Comparison of ENCODE assay signal across 22 mouse cellular contexts in the genomic region with DNA sequence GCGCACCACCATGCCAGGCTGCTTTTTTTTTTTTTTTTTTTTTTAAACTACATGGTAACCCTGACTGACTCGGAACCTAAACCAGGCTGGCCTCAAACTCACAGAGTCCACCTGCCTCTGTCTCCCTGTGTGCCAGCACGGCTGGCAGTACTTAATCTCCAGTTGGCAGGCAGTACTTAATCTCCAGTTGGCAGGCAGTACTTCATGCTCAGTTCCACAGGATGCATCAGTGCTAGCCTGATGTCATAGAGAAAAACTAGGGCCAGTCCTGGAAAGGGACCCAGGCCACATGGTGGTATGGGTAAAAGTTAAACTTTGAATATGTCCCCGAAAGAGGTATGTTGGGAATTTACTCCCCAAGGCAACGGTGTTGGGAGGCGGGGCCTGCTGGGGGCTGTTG. TPM values are rescaled to one million over a fixed set of nuclear protein-coding genes. Genes with fewer than 3 reads are reported as not detected.
A peak's percentile ranks its signal among the peaks of the same experiment; 100 is the strongest.
DNase-seq lines count a peak whose midpoint lies in the region; ATAC-seq and TF ChIP-seq lines count a peak whose summit lies in the region.
"Had no signal": no experiment of that assay in that cellular context is flagged by ENCODE, and none has a peak within 500 bp of the region (broad histone marks: within the 10 kb centered on the region; RNA-seq: fewer than 3 reads in every experiment).

No protein-coding gene starts in this region.

- intact Hi-C loops in gastrocnemius, adult 2 months (cut with DNase I), result no loop called here

- peak; percentile 61 for DNase-seq in gastrocnemius, adult 2 months
- no peak for DNase-seq in gastrocnemius, postnatal 10 days
- no peak for DNase-seq in kidney, postnatal 0 days (ENCODE audit: low spot score)
- DNase-seq in kidney, postnatal 36 days, result no peak
- no peak for DNase-seq in Muller cell, postnatal 12 days (ENCODE audit: inconsistent ontology term)
- DNase-seq in retina, postnatal 1 day, result no peak
- DNase-seq: adrenal gland, postnatal 10 days; cerebellum, adult 9-10 months; heart, postnatal 4 days; kidney, adult 2 months; lung, adult 18-20 months; right cerebral cortex, postnatal 25 days; thymus, adult 18-20 months had no signal

- WGBS in kidney, postnatal 0 days, result 55% methylated on average over 6 of the region's 6 CpGs
- WGBS in embryonic facial prominence, embryonic 15.5 days, result 44% methylated on average over 6 of the region's 6 CpGs

- no peak for ATAC-seq in kidney, postnatal 0 days (replicated peaks; ENCODE audit: low FRiP score, low read depth)
- ATAC-seq in embryonic facial prominence, embryonic 15.5 days (ENCODE audit: insufficient number of reproducible peaks, low FRiP score, low TSS enrichment, low read depth), result no peak
- ATAC-seq in megakaryocyte-erythroid progenitor cell, adult 5-6 weeks (replicated peaks; ENCODE audit: low FRiP score, low TSS enrichment, poor library complexity, severe bottlenecking), result peak; percentile 74
- ATAC-seq: forebrain, embryonic 14.5 days; inflammation-experienced regulatory T-cells, adult 6 months had no signal

- TF ChIP-seq CTCF in gastrocnemius, adult 2 months (IDR thresholded peaks at IDR 0.05), result no peak
- no peak for TF ChIP-seq CTCF in kidney, postnatal 0 days (IDR thresholded peaks at IDR 0.05; ENCODE audit: low read depth)

- no peaks in the 10 kb centered on the region for H3K27me3 ChIP-seq in kidney, postnatal 0 days (ENCODE audit: insufficient read depth, low read length)
- H3K27me3 ChIP-seq in embryonic facial prominence, embryonic 15.5 days, result no peaks in the 10 kb centered on the region

- H3K4me1 ChIP-seq in kidney, postnatal 0 days (replicated peaks; ENCODE audit: insufficient read depth, low read length), result peaks cover 44% of the 10 kb centered on the region
- peaks cover 32% of the 10 kb centered on the region for H3K4me1 ChIP-seq in embryonic facial prominence, embryonic 15.5 days

- H3K27ac ChIP-seq in gastrocnemius, adult 2 months, result no peak overlapping the region
- peak overlapping the region; percentile 89; the same call in 1 of the 2 replicates for H3K27ac ChIP-seq in kidney, postnatal 0 days
- peak overlapping the region; percentile 68; the same call in 1 of the 2 replicates for H3K27ac ChIP-seq in embryonic facial prominence, embryonic 15.5 days (replicated peaks)
- H3K27ac ChIP-seq: hindbrain, embryonic 14.5 days; midbrain, embryonic 12.5 days; neural tube, embryonic 12.5 days had no signal

- no peaks in the 10 kb centered on the region for H3K9me3 ChIP-seq in kidney, postnatal 0 days (replicated peaks; ENCODE audit: low read length)
- H3K9me3 ChIP-seq in embryonic facial prominence, embryonic 15.5 days (replicated peaks), result no peaks in the 10 kb centered on the region
- H3K9me3 ChIP-seq: midbrain, embryonic 12.5 days; neural tube, embryonic 12.5 days had no signal

- no peak overlapping the region for H3K9ac ChIP-seq in kidney, postnatal 0 days (ENCODE audit: low read depth, low read length)
- H3K9ac ChIP-seq in embryonic facial prominence, embryonic 15.5 days, result no peak overlapping the region
- H3K9ac ChIP-seq: hindbrain, embryonic 14.5 days; midbrain, embryonic 12.5 days; neural tube, embryonic 12.5 days had no signal

- H3K36me3 ChIP-seq in kidney, postnatal 0 days (ENCODE audit: insufficient read depth, low read length), result no peaks in the 10 kb centered on the region
- no peaks in the 10 kb centered on the region for H3K36me3 ChIP-seq in embryonic facial prominence, embryonic 15.5 days
- H3K36me3 ChIP-seq: midbrain, embryonic 12.5 days; neural tube, embryonic 12.5 days had no signal

- no peak overlapping the region for H3K4me3 ChIP-seq in gastrocnemius, adult 2 months
- H3K4me3 ChIP-seq in kidney, postnatal 0 days (replicated peaks; ENCODE audit: low read depth, low read length), result no peak overlapping the region
- H3K4me3 ChIP-seq in embryonic facial prominence, embryonic 15.5 days (replicated peaks), result no peak overlapping the region
- H3K4me3 ChIP-seq: midbrain, embryonic 12.5 days; neural tube, embryonic 12.5 days had no signal

- no peak overlapping the region for H3K4me2 ChIP-seq in kidney, postnatal 0 days (ENCODE audit: low read length)
- no peak overlapping the region for H3K4me2 ChIP-seq in embryonic facial prominence, embryonic 15.5 days (replicated peaks)
- H3K4me2 ChIP-seq: hindbrain, embryonic 14.5 days; liver, embryonic 11.5 days; midbrain, embryonic 12.5 days; neural tube, embryonic 12.5 days had no signal

RNA-seq across cellular contexts. Expression of a gene that starts 3.5 kb away (rescaled TPM):
- total RNA-seq in gastrocnemius, adult 2 months (2021), result 10 to 100 TPM in 1 of 2 experiments, 1 to 10 TPM in 1; 8.2 to 14.3 TPM
- total RNA-seq in gastrocnemius, postnatal 10 days (2021), result 10 to 100 TPM; 16.6 to 20.9 TPM
- polyA plus RNA-seq in kidney, postnatal 0 days (2015; fragmentation: Nextera tagmentation; extraction: Ambion mirVana), result 13.2 and 14.2 TPM in 2 replicates
- 11.0 TPM in 2 replicates for polyA plus RNA-seq in embryonic facial prominence, embryonic 15.5 days (2015; fragmentation: Nextera tagmentation; extraction: Ambion mirVana)
- 0.77 TPM in 1 of 2 replicates, not detected in the other for total RNA-seq in megakaryocyte-erythroid progenitor cell, adult 5-6 weeks (2014; fragmentation: Nextera tagmentation)
- total RNA-seq in megakaryocyte-erythroid progenitor cell, adult 5-6 weeks (2017), result not detected in 2 replicates
- total RNA-seq: granulocyte monocyte progenitor cell, adult 5-6 weeks had no signal

RNA-seq across cellular contexts. Expression of a gene that starts 15.3 kb away (rescaled TPM):
- total RNA-seq in gastrocnemius, adult 2 months (2021), result 10 to 100 TPM; 87.8 to 88.4 TPM
- total RNA-seq in gastrocnemius, postnatal 10 days (2021), result 10 to 100 TPM; 86.8 to 90.9 TPM
- polyA plus RNA-seq in kidney, postnatal 0 days (2015; fragmentation: Nextera tagmentation; extraction: Ambion mirVana), result 108 and 109 TPM in 2 replicates
- polyA plus RNA-seq in embryonic facial prominence, embryonic 15.5 days (2015; fragmentation: Nextera tagmentation; extraction: Ambion mirVana), result 144 and 167 TPM in 2 replicates
- 91.2 and 95.9 TPM in 2 replicates for total RNA-seq in megakaryocyte-erythroid progenitor cell, adult 5-6 weeks (2014; fragmentation: Nextera tagmentation)
- total RNA-seq in megakaryocyte-erythroid progenitor cell, adult 5-6 weeks (2017), result 75.0 and 124 TPM in 2 replicates

RNA-seq across cellular contexts. Expression of a gene that starts 34.2 kb away (rescaled TPM):
- total RNA-seq in gastrocnemius, adult 2 months (2021), result under 1 TPM; 0.10 to 0.20 TPM
- total RNA-seq in gastrocnemius, postnatal 10 days (2021), result under 1 TPM; 0.82 to 0.95 TPM
- polyA plus RNA-seq in kidney, postnatal 0 days (2015; fragmentation: Nextera tagmentation; extraction: Ambion mirVana), result 2.9 and 3.6 TPM in 2 replicates
- polyA plus RNA-seq in embryonic facial prominence, embryonic 15.5 days (2015; fragmentation: Nextera tagmentation; extraction: Ambion mirVana), result 3.4 and 3.6 TPM in 2 replicates
- total RNA-seq in megakaryocyte-erythroid progenitor cell, adult 5-6 weeks (2014; fragmentation: Nextera tagmentation), result 5.3 and 5.9 TPM in 2 replicates
- total RNA-seq in megakaryocyte-erythroid progenitor cell, adult 5-6 weeks (2017), result 2.2 and 3.1 TPM in 2 replicates

RNA-seq across cellular contexts. Expression of a gene that starts 35.9 kb away (rescaled TPM):
- 1 to 10 TPM; 8.9 to 9.2 TPM for total RNA-seq in gastrocnemius, adult 2 months (2021)
- total RNA-seq in gastrocnemius, postnatal 10 days (2021), result 10 to 100 TPM; 13.7 to 18.7 TPM
- 39.8 and 40.6 TPM in 2 replicates for polyA plus RNA-seq in kidney, postnatal 0 days (2015; fragmentation: Nextera tagmentation; extraction: Ambion mirVana)
- polyA plus RNA-seq in embryonic facial prominence, embryonic 15.5 days (2015; fragmentation: Nextera tagmentation; extraction: Ambion mirVana), result 59.6 and 65.4 TPM in 2 replicates
- total RNA-seq in megakaryocyte-erythroid progenitor cell, adult 5-6 weeks (2014; fragmentation: Nextera tagmentation), result 134 and 164 TPM in 2 replicates
- 62.6 and 87.0 TPM in 2 replicates for total RNA-seq in megakaryocyte-erythroid progenitor cell, adult 5-6 weeks (2017)

RNA-seq across cellular contexts. Expression of a gene that starts 50.5 kb away (rescaled TPM):
- under 1 TPM; 0.79 to 0.84 TPM for total RNA-seq in gastrocnemius, adult 2 months (2021)
- total RNA-seq in gastrocnemius, postnatal 10 days (2021), result 1 to 10 TPM; 2.6 to 3.5 TPM
- polyA plus RNA-seq in kidney, postnatal 0 days (2015; fragmentation: Nextera tagmentation; extraction: Ambion mirVana), result 19.9 and 24.5 TPM in 2 replicates
- 5.9 and 7.5 TPM in 2 replicates for polyA plus RNA-seq in embryonic facial prominence, embryonic 15.5 days (2015; fragmentation: Nextera tagmentation; extraction: Ambion mirVana)
- 10.0 and 20.1 TPM in 2 replicates for total RNA-seq in megakaryocyte-erythroid progenitor cell, adult 5-6 weeks (2014; fragmentation: Nextera tagmentation)
- total RNA-seq in megakaryocyte-erythroid progenitor cell, adult 5-6 weeks (2017), result 11.7 and 11.9 TPM in 2 replicates

Comparison
In these comparisons a context has a peak if more than half of its experiments do, and no peak if none do; other contexts are left out.
1. RNA of a gene that starts 3.5 kb away (total RNA-seq): 16.6 to 20.9 TPM in gastrocnemius, postnatal 10 days and 8.2 to 14.3 TPM in gastrocnemius, adult 2 months; 0.77 TPM in megakaryocyte-erythroid progenitor cell, adult 5-6 weeks; every median in the first group is over 4 times any median in the second.